Mouse (Mus musculus): ENCODE measurements around the gene Yif1b. TPM values are rescaled to one million over a fixed set of nuclear protein-coding genes. Genes with fewer than 3 reads are reported as not detected.
"Not testable (repeated sequence)": the region's sequence is repeated elsewhere in the genome, so short reads cannot be mapped to it uniquely, and the experiment has no call there.

Gene Yif1b
- polyA plus RNA-seq (2015; fragmentation: Nextera tagmentation; extraction: Ambion mirVana), result 95.7 and 109 TPM in 2 replicates

DNA sequence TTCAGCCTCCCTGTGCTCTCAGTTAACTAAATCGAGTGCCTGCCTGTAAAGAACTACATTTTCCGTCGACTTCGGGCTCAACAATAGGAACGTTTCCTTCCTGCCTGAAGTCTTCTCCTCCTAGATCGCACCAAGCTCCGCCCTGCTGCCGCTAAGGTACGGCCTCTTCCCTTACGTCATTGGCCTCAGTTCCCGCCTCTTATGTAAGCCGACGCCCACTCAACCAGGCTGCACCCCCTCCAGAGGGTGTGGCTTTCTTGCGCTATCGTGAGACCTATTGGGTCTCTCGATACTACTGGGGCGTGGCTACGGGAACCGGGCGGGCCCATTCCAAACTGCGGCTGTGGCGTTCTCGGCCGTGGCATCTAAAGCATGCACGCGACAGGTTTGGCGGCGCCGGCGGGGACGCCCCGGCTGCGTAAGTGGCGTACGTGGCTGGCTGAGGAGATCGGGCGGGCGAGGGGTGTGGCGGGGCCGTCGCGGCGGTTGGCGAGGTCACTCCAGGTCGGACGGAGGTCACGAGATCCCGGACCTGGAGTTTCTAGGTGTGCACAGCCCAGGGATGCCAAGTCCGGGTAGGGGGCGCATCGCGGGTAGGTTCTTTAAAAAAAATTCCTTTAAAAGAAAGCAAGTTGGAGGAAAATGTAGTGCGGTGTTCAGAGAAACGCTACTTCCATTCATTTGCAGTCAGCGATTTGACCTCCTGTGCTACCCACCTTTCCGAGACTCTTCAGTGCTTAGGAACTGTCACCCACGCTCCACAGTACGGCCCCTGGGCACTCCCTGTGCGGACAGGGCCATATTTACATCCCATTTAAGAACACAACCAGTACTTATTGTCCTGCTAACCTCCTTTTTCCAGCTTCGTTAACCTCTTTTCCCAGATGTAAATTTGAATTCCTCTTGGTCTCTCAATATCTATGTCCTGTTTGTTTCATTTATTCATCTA lies at the start of gene Yif1b:
Gene Yif1b, plus strand, starts transcription at position 311 of the 949 bp plus-strand sequence.
- peak within 1 kb of the TSS; percentile 84 for H3K4me2 ChIP-seq (ENCODE audit: low read length)
- peak within 1 kb of the TSS; percentile 89 for H3K27ac ChIP-seq (ENCODE audit: low read length)
- under 1% methylated on average over 60 of the region's 60 CpGs for WGBS
- H3K9me3 ChIP-seq (replicated peaks; ENCODE audit: control insufficient read depth, low read length, poor library complexity, severe bottlenecking), result no peaks in the 10 kb centered on the region
- H3K36me3 ChIP-seq (ENCODE audit: control insufficient read depth, insufficient read depth, low read length), result no peaks in the 10 kb centered on the region
- no peaks in the 10 kb centered on the region for H3K27me3 ChIP-seq (ENCODE audit: control insufficient read depth, insufficient read depth, low read depth, low read length)
- peak within 1 kb of the TSS; percentile 79 for H3K4me3 ChIP-seq (ENCODE audit: low read depth, low read length)
- peak within 1 kb of the TSS; percentile 81 for H3K9ac ChIP-seq (ENCODE audit: low read depth, low read length)
- peak; percentile 97 for ATAC-seq
- H3K4me1 ChIP-seq (ENCODE audit: control insufficient read depth, insufficient read depth, low read length), result peaks cover 12% of the 10 kb centered on the region

DNA sequence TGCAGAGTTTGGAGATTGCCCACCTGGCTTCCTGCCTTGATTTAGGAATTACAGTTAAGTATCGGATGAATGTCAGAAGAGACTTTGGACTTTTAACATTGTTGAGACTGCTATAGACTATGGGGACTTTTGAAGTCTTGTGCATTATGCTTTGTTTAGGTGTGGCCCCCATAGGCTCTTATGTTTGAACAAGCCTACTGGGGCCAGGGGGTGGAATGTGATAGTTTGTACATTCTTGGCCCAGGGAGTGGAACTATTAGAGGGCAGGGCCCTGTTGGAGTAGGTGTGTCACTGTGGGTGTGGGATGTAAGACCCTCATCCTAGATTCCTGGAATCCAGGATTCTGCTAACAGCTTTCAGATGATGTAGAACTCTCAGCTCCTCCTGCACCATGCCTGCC lies 43.9 kb upstream of the Yif1b start:
- H3K27ac ChIP-seq (ENCODE audit: low read length); H3K27me3 ChIP-seq (ENCODE audit: control insufficient read depth, insufficient read depth, low read depth, low read length); ATAC-seq; H3K4me2 ChIP-seq (ENCODE audit: low read length); H3K4me3 ChIP-seq (ENCODE audit: low read depth, low read length); H3K9me3 ChIP-seq (replicated peaks; ENCODE audit: control insufficient read depth, low read length, poor library complexity, severe bottlenecking); H3K9ac ChIP-seq (ENCODE audit: low read depth, low read length); H3K36me3 ChIP-seq (ENCODE audit: control insufficient read depth, insufficient read depth, low read length); H3K4me1 ChIP-seq (ENCODE audit: control insufficient read depth, insufficient read depth, low read length): not testable (repeated sequence)
- 100% methylated on average over 1 of the region's 1 CpGs for WGBS

DNA sequence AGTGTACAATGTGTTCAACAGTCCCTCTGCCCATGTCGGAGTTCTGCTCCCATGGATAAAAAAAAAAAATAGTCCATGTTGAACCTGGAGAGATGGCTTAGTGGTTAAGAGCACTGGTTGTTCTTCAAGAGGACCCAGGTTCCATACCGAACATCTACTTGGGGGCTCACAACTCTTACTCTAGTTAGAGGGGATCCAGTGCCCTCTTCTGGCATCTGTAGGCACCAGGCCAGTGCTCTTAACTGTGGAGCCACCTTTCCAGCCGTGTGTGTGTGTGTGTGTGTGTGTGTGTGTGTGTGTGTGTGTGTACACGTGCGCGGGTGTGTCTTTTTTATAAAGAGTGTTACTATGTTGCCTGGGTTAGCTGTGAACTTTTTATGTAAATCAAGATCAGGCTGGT lies 35.6 kb upstream of the Yif1b start:
- H3K9ac ChIP-seq (ENCODE audit: low read depth, low read length), result no peak overlapping the region
- ATAC-seq, result no peak
- 85% methylated on average over 6 of the region's 6 CpGs for WGBS
- H3K27me3 ChIP-seq (ENCODE audit: control insufficient read depth, insufficient read depth, low read depth, low read length), result no peaks in the 10 kb centered on the region
- H3K4me2 ChIP-seq (ENCODE audit: low read length), result no peak overlapping the region
- H3K27ac ChIP-seq (ENCODE audit: low read length), result no peak overlapping the region
- H3K4me3 ChIP-seq (ENCODE audit: low read depth, low read length), result no peak overlapping the region
- H3K9me3 ChIP-seq (replicated peaks; ENCODE audit: control insufficient read depth, low read length, poor library complexity, severe bottlenecking), result no peaks in the 10 kb centered on the region
- no peaks in the 10 kb centered on the region for H3K4me1 ChIP-seq (ENCODE audit: control insufficient read depth, insufficient read depth, low read length)
- no peaks in the 10 kb centered on the region for H3K36me3 ChIP-seq (ENCODE audit: control insufficient read depth, insufficient read depth, low read length)

DNA sequence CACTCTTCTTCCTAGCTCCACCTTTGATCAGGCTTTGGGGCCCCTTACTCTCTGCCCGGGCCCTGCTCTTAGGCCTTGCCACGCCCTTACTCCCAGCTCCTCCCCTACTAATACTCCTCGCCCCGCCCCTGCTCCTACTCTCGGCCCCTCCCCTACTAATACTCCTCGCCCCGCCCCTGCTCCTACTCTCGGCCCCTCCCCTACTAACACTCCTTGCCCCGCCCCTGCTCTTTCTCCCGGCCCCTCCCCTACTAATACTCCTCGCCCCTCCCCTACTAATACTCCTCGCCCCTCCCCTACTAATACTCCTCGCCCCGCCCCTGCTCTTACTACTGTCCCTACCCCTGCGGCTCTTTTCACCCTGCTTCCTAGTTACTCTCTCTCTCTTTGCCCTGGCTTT lies 27.1 kb upstream of the Yif1b start:
- not testable (repeated sequence) for H3K36me3 ChIP-seq (ENCODE audit: control insufficient read depth, insufficient read depth, low read length); ATAC-seq; H3K27ac ChIP-seq (ENCODE audit: low read length); H3K9ac ChIP-seq (ENCODE audit: low read depth, low read length); H3K27me3 ChIP-seq (ENCODE audit: control insufficient read depth, insufficient read depth, low read depth, low read length); H3K9me3 ChIP-seq (replicated peaks; ENCODE audit: control insufficient read depth, low read length, poor library complexity, severe bottlenecking); H3K4me1 ChIP-seq (ENCODE audit: control insufficient read depth, insufficient read depth, low read length)
- H3K4me2 ChIP-seq (ENCODE audit: low read length), result peak overlapping the region; percentile 58
- WGBS, result 16% methylated on average over 15 of the region's 15 CpGs
- H3K4me3 ChIP-seq (ENCODE audit: low read depth, low read length), result peak overlapping the region; percentile 29

DNA sequence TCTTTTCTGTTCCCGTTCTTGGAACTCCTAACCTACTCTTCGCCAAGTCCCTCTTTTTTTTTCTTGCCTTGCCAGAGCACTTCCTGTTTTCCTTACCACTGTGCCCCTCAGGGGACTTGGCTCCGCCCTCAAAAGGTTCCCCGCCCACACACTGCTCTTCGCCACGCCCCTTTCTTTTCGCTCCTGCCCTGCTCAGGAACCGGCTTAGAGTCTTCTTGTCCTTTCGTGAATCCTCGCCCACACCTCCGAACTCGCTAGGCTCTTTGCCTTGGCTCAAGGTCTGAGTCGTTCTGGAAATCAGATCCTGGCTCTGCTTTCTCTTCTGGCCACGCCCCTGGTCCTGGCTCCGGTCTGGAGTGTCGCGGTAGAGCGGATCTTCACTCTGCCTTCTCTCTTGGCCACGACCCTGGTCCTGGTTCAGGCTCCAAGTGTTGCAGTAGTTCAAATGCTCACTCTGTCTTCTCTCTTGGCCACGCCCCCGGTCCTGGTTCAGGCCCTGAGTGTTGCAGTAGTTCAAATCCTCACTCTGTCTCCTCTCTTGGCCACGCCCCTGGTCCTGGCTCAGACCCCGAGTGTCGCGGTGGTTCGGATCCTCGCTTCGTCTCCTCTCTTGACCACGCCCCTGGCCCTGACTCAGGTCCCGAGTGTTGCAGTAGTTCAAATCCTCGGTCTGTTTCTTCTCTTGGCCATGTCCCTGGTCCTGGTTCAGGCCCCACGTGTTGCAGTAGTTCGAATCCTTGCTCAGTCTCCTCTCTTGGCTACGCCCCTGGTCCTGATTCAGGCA lies 26.5 kb upstream of the Yif1b start:
- Histone ChIP-seq H3K36me3 (ENCODE audit: control insufficient read depth, insufficient read depth, low read length) (no peaks in the 10 kb centered on the region), H3K27me3 (ENCODE audit: control insufficient read depth, insufficient read depth, low read depth, low read length) (no peaks in the 10 kb centered on the region), H3K4me2 (ENCODE audit: low read length) (peak overlapping the region; percentile 58), H3K27ac (ENCODE audit: low read length) (no peak overlapping the region), H3K9me3 (replicated peaks; ENCODE audit: control insufficient read depth, low read length, poor library complexity, severe bottlenecking) (no peaks in the 10 kb centered on the region), H3K4me1 (ENCODE audit: control insufficient read depth, insufficient read depth, low read length) (peaks cover 8% of the 10 kb centered on the region), H3K4me3 (ENCODE audit: low read depth, low read length) (peak overlapping the region; percentile 29), H3K9ac (ENCODE audit: low read depth, low read length) (no peak overlapping the region)
- 0 out of 2 replicates have a peak, but pooled peaks have one; percentile 22 for ATAC-seq
- 6% methylated on average over 34 of the region's 34 CpGs for WGBS

DNA sequence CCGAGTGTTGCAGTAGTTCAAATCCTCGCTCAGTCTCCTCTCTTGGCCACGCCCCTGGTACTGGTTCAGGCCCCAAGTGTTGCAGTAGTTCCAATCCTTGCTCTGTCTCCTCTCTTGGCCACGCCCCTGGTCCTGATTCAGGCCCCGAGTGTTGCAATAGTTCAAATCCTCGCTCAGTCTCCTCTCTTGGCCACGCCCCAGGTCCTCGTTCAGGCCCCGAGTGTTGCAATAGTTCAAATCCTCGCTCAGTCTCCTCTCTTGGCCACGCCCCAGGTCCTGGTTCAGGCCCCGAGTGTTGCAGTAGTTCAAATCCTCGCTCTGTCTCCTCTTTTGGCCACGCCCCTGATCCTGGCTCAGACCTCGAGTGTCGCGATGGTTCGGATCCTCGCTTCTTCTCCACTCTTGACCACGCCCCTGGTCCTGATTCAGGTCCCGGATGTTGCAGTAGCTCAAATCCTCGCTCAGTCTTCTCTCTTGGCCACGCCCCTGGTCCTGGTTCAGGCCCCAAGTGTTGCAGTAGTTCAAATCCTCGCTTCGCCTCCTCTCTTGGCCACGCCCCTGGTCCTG lies 25.8 kb upstream of the Yif1b start:
- H3K4me3 ChIP-seq (ENCODE audit: low read depth, low read length), result peak overlapping the region; percentile 31
- H3K4me2 ChIP-seq (ENCODE audit: low read length), result peak overlapping the region; percentile 58
- no peaks in the 10 kb centered on the region for H3K27me3 ChIP-seq (ENCODE audit: control insufficient read depth, insufficient read depth, low read depth, low read length)
- no peak overlapping the region for H3K27ac ChIP-seq (ENCODE audit: low read length)
- no peak overlapping the region for H3K9ac ChIP-seq (ENCODE audit: low read depth, low read length)
- no peaks in the 10 kb centered on the region for H3K9me3 ChIP-seq (replicated peaks; ENCODE audit: control insufficient read depth, low read length, poor library complexity, severe bottlenecking)
- 15% methylated on average over 26 of the region's 26 CpGs for WGBS
- peaks cover 8% of the 10 kb centered on the region for H3K4me1 ChIP-seq (ENCODE audit: control insufficient read depth, insufficient read depth, low read length)
- H3K36me3 ChIP-seq (ENCODE audit: control insufficient read depth, insufficient read depth, low read length), result no peaks in the 10 kb centered on the region
- ATAC-seq, result no peak

DNA sequence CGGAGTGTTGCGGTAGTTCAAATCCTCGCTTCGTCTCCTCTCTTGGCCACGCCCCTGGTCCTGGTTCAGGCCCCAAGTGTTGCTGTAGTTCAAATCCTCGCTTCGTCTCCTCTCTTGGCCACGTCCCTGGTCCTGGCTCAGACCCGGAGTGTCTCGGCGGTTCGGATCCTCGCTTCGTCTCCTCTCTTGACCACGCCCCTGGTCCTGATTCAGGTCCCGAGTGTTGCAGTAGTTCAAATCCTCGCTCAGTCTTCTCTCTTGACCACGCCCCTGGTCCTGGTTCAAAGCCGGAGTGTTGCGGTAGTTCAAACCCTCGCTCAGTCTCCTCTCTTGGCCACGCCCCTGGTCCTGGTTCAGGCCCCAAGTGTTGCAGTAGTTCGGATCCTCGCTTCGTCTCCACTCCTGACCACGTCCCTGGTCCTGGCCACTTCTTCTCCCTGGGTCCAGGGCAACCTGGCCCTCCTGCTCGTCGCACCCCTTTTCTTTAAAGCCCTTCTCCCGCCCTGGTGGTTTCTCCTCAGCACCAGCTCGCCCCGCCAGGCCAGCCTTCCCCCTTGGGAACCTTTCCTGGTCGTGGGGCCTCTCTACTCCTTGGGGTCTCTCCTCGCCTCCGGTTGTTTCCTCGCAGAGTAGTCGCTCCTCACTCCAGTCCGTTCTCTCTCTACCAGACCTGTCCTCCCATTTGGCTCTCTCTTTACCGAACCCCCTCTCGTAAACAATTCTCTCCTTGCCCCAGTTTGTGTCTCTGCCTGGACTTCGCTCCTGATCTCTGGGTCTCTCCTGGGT lies 25.2 kb upstream of the Yif1b start:
- Histone ChIP-seq H3K4me3 (ENCODE audit: low read depth, low read length) (peak overlapping the region; percentile 31), H3K9ac (ENCODE audit: low read depth, low read length) (peak overlapping the region; percentile 43; the same call in 1 of the 2 replicates), H3K4me2 (ENCODE audit: low read length) (peak overlapping the region; percentile 58), H3K27ac (ENCODE audit: low read length) (peak overlapping the region; percentile 73)
- peak; percentile 16; the same call in 1 of the 2 replicates for ATAC-seq
- H3K27me3 ChIP-seq (ENCODE audit: control insufficient read depth, insufficient read depth, low read depth, low read length); H3K9me3 ChIP-seq (replicated peaks; ENCODE audit: control insufficient read depth, low read length, poor library complexity, severe bottlenecking); H3K36me3 ChIP-seq (ENCODE audit: control insufficient read depth, insufficient read depth, low read length); H3K4me1 ChIP-seq (ENCODE audit: control insufficient read depth, insufficient read depth, low read length): not testable (repeated sequence)
- 19% methylated on average over 40 of the region's 40 CpGs for WGBS

DNA sequence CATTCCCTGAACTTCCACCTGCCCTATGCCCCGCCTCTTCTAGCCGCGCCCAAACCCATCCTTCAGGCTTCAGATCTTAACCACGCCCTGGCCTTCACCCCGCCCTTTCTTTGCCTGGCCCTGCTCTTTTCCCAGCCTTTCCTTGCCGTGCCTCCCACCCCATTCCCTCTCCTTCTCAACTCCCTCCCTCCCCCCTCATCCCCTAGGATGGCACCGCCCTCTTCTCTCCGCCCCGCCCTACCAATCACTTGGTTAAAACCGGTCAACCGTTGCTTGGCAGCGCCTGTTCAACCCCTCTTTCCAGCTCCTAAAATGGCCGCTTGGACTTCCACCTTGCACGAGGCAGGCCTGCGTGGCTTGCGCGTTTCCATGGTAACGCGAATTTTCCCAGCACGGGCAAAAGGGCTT lies 24.4 kb upstream of the Yif1b start, which contains the start of gene Catsperg1:
Gene Catsperg1, minus strand, starts transcription at position 361 of the 408 bp plus-strand sequence.
- under 1% methylated on average over 20 of the region's 20 CpGs for WGBS
- H3K4me3 ChIP-seq (ENCODE audit: low read depth, low read length), result peak within 1 kb of the TSS; percentile 31
- H3K4me1 ChIP-seq (ENCODE audit: control insufficient read depth, insufficient read depth, low read length), result peaks cover 8% of the 10 kb centered on the region
- H3K9me3 ChIP-seq (replicated peaks; ENCODE audit: control insufficient read depth, low read length, poor library complexity, severe bottlenecking), result no peaks in the 10 kb centered on the region
- H3K36me3 ChIP-seq (ENCODE audit: control insufficient read depth, insufficient read depth, low read length), result no peaks in the 10 kb centered on the region
- ATAC-seq, result peak; percentile 89
- H3K4me2 ChIP-seq (ENCODE audit: low read length), result peak within 1 kb of the TSS; percentile 58
- H3K9ac ChIP-seq (ENCODE audit: low read depth, low read length), result peak within 1 kb of the TSS; percentile 43; the same call in 1 of the 2 replicates
- H3K27me3 ChIP-seq (ENCODE audit: control insufficient read depth, insufficient read depth, low read depth, low read length), result no peaks in the 10 kb centered on the region
- H3K27ac ChIP-seq (ENCODE audit: low read length), result peak within 1 kb of the TSS; percentile 73
